Mouse (Mus musculus) left cerebral cortex, postnatal 14 days (tissue): ENCODE results near the gene Mex3a. TPM values are rescaled to one million over a fixed set of nuclear protein-coding genes. Genes with fewer than 3 reads are reported as not detected.

Experiments used
- DNase-seq, 2 experiments: peaks; one replicate each; pipeline ENCODE4 v3.0.0; 2021 to 2022; ENCODE audit warnings: low spot score in 2 of 2, mixed read lengths in 1 of 2
- intact Hi-C: fragments of 180-260 bp; cut with DNase I; formaldehyde crosslinking; loops from one replicate; pipeline ENCODE4 v1.15.1; 2025
- total RNA-seq, 2 experiments: library from RNA; stranded (reverse); gene quantifications; 2 replicates each; pipeline ENCODE4 v1.2.3; 2021

The Mex3a gene
- total RNA-seq, 2 experiments from 2014 or later: 3.3 to 4.2 TPM

DNA sequence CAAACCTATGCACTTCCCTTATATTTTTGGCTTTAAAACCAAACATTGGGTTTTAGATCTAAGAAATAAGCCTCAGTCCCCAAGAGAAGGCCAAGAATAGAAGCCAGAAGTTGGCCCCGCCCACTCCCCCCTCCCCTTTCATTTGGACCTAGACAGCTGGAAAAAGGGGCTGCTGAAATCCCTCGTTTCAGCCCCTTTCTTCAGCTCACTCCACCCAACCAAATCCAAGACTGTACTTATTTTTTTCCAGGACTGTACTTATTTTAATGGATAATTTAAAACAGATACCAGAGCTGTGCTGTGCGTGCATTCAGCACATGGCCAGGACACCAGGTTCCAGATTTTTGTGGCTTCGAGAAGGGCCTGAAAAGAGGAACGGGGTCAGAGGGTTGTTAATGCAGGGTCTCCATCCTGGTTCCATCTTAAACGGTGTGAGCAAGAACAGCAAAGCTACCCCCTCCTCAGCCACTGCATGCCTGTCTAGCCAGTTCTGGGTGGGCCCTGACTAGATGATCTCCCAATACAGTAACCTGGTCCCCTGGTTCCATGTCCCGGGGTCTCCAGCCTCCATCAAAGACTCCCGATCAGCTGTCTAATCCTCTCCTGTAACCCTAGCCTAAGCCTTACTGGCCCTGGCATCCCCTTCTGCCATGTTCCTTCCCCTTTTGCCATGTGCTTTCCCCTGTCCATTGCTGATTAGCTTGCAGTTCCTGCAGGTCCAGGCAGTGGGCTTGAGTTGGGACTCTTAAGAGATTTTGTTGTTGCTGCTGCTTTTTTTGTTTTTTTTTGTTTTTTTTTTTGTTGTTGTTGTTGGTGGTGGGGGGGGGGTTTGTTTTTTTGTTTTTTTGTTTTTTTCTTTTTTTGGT, 28.1 kb upstream of the Mex3a start:
- no peak for DNase-seq
- intact Hi-C loops: no loop called here

DNA sequence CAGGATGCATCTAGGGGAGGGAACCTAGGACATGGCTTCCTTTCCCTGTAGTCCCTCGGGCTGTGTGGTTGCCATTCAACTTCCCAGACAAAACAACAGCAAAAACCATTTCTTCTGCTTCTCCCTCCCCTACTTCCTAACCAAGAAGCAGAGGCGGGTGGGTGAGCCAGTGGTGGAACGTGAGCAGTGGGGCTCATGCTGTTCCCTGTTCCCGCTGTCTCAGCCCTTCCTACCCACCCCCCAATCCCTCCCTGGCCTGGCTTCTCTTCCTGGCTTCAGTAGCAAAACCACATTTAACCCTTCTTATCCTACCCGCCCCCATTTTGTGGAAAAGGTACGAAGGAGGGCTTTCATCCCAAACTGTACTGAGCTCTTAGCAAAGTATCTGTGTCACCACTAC, 27.1 kb upstream of the Mex3a start:
- no peak for DNase-seq
- intact Hi-C loops: no loop called here

DNA sequence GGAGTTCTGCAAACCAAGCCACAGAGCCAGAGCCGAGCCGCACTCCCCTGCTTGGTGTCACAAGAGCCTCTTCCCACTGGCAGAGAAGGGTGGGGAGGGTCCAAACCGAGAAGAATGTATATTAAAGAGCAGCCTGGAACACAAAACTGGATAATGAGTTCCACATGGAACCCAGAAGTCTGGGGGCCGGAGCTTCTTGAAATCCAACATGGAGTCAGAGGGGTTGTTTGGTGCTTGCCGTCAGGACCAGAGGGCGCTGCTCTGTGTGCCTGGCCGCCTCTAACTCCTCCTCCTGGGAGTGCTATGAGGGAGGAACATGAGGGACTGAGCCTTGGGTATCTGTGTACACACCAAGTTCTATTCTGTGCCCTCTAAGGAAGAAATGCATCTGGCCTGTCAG, 26.4 kb upstream of the Mex3a start:
- intact Hi-C loops: no loop called here

DNA sequence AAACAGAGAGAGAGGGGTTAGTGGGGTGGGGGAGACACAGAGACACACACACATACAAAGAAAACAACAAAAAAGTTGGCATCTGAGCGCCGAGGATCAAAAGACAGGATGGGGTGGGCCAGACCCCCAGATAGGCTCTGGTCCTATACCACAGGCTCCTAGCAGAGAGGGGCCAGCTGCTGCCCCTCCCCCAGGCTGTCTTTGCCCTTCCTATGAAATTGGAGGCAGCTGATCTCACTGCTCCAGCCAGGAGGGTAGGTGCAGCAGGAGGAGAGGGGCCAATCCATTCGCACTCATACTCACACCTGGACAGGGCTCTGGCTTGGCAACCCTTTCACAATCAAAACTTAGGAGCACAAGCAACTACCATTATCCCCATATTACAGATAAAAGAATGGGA, 22.9 kb upstream of the Mex3a start:
- intact Hi-C loops: no loop called here
- DNase-seq: no peak

More for the DNA sequence above, 26.4 kb upstream of the Mex3a start:
- DNase-seq: no peak

DNA sequence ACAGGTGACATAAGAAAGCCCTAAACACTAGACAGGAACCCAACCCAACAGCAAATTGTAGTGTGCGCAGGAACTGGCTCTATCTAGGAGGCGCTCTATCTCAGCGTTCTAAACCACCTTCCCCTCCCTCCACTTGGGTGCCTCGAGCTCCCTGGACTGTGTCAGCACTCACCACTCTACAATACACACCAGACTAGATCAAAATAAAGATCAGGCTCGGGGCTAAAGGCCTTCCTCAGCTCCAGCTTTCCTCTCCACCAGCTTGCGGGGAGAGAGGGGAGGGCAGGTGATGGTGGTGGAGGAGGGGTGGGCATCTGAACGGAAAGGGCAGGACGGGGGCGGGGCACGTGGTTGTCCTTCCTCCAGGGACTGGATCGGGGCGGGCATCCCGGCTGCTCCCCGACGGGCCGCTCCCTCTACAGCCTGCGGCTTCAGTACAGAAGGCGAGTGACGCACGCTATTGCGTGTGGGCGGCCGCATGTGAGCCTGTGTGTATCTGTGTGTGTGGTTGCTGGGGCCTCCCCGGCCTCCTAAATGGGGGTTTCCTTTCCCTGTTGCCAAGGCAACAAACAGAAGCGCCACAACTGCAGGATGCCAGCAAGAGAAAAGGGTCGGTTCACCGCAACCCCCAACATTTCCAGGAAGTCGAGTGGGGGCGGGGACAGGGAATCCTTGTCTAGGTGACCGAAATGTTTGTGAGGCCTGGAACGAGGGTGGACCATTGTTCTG, 22.3 kb upstream of the Mex3a start, which contains the start of gene Lmna:
TSS of gene Lmna (minus strand) at position 265 of the 729 bp plus-strand sequence.
- DNase-seq: peak; percentile 90 to 97
- intact Hi-C loops: no loop called here

DNA sequence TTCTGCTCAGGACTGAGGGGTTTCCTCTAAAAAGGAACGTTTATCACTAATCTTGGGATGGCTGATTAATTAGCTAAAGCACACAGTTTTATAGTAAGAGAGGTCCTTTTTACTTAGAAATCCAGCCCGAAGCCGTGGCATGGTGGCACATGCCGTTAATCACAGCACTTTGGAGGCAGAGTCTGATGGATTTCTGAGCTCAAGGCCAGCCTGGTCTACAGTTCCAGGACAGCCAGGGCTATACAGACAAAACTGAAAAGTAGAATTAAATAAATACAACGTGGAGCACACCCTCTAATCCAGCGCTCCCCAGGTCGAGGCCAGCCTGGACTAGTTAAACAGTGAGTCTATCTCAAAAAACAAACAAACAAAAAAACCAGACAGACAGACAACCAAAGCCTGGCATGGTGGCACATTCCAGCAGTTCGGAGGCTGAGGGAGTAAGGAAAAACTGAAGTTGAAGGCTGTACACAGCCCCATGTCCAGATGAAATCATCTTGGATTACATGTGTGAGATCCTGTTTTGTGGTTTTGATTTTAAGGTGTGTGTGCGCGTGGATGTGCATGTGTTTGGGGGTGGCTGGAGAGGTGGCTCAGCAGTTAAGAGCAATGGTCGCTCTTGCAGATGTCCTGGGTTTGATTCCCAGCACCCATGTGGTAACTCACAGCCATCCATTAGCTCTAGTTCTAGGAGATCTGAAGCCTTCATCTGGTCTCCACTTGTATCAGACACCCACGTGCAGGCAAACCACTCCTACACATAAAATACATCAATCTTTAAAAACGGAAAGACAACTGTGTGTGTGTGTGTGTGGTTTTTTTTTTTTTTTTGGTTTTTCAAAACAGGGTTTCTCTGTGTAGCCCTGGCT, 21.5 kb upstream of the Mex3a start:
- DNase-seq: no peak
- intact Hi-C loops: no loop called here

DNA sequence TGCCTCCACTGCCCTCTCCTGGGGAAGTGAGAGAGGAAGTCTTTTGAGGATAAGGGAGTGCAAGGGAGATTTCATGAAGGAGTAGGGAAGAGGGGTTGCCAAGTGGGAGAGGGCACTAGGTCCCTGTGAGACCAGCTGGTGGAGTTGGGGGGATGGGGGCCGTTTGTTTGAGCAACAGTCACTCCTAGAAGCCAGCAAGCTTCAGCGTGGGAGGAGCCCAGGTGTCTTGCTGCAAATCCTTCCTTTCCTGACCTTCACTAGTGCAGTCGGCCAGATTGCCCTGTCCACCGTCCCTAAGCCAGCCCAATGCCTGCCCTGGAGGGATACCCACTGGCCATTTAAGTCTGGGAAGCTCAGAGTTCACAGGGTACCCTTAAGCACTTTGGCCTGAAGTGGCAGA, 20.6 kb upstream of the Mex3a start:
- intact Hi-C loops: no loop called here
- no peak for DNase-seq

DNA sequence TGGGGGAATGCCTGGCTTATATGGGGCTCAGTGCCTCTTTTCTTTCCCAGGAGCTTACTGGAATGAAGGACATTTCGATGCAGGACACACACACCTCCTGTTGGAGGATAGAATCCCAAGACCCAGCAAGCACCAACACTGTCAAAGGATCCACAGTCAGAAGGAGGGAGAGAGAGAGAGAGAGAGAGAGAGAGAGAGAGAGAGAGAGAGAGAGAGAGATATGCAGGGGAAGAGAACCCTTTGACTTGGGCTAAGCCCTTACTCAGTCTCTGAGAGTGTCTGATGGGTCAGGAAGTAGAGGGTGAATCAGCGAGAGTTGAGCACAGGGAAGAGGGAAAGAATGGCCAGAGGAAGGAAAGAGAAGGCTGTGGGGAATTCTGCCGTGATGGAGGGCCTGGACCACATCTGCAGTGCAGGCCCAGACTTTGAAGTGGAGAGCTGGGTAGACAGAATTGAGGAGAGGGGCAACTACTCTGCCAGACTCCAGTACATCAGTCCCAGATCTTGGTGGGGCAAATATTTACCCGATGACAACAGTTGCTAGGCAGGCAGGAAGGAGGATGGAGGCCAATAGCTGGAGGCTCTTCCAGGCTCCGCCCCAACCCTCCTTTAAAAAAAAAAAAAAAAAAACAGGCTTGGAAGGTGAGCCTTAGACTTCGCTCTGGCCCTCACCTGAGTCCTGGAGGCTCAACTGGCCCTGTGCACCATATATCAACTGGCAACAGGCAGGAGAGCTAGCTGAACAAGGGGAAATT, 19.9 kb upstream of the Mex3a start:
- intact Hi-C loops: no loop called here
- DNase-seq: no peak

DNA sequence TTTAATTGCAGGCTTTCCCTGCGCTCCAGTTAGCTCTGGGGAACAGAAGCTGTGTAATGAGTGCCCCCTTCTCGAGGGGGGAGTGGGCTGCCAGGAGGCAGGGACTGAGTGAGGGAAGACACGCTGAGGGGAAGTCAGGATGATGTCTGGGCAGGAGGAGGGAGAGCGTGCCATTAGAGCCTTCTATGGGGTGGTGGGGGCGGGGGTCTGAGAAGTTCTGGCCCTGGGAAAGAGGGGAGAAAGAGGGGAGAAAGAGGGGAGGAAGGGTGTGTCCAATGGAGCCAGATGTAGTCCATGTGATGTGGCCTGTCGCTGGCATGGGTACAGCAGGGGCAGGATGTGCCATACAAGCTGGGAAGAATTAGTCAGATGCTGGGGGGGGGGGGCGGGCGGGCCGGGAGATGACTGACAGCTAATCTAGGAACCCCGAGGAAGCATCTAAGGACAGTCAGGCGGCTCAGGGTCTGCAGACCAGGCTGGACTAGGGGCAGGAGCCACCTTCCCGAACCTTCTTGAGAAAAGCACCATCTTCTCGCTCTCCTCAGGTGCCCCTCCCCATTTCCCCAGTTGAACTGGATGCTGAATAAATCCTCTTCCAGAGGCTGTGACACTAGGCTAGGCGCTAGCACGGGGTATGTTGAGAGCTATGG, 19.2 kb upstream of the Mex3a start:
- DNase-seq: no peak
- intact Hi-C loops: no loop called here

DNA sequence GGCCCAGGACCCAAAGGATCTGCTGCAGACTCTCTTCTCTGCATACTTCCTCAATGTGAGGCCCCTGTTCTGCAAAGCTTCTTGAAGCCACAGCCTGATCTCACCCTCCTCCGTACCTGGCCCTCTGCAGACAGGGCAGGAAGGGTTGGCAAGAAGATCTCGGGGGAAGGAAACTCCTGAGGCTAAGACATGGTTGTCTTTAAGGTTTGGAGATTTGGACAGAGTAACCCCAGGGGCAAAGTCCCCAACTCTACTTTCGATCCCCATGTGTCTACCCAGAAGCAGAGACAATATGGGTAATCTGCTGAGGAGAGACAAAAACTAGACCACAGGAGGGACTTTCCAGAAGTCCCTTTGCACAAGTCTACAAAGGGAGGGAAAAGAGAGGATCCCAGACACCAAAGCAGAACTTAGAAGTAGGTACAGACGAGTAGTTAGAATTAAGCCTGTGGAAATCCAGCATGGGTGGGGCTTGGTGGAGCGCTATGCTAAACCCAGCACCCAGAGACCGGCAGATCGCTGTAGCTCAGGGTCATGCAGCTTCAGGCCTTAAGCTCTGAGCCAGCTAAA, 18.6 kb upstream of the Mex3a start:
- no peak for DNase-seq
- intact Hi-C loops: no loop called here

DNA sequence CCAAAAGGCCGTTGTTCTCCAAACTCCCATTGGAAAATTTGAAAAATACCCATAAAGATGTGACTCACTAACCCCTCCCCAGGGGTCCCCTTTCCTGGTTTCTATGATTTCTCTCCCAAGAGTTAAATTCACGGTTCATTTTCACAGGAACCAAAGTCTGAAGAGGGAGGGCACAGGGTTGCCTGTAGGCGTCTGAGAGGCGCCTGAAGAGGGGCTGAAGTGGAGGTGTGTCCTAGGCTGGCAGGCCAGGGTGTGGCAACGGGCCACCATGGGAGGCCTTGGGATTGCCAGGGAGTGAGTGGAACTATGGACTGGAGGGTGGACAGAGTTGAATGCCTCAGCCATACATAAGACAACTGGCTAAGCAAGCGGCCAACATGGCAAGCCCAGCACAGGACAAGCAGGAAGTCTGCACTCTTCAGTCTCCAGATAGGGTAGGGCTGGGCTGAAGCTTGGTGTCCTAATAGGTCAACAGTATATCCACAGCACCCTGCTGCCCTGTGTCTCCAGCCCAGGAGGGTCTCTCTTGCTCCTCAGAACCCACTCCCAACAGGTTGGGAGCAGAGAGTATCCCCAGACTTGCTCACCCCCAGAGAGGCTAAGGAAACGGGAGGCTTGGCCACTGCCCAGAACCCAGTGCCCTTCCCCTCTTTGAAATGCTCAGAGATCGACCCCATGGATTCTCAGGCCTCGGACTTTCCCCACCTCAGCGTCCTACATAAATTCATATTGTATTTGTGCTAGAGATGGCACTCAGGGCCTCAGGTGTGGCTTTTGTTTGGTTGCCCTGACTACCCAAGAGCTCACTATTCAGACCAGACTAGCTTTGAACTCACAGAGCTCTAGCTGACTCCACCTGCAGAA, 17.7 kb upstream of the Mex3a start:
- DNase-seq: no peak
- intact Hi-C loops: no loop called here

DNA sequence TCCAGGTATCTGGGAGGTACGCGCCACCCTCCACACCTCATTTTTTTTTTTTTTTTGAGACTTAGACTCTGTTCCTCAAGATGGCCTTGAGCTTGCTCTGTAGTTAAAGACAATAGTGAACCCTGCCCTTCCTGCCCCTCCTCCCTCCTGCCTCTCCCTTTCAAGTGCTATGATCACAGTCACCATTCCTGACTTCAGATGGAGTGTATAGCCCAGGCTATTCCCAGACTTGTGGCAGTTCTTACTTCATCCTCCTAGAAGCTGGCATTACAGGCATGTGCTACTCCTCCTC, 17.2 kb upstream of the Mex3a start:
- no peak for DNase-seq
- intact Hi-C loops: no loop called here

DNA sequence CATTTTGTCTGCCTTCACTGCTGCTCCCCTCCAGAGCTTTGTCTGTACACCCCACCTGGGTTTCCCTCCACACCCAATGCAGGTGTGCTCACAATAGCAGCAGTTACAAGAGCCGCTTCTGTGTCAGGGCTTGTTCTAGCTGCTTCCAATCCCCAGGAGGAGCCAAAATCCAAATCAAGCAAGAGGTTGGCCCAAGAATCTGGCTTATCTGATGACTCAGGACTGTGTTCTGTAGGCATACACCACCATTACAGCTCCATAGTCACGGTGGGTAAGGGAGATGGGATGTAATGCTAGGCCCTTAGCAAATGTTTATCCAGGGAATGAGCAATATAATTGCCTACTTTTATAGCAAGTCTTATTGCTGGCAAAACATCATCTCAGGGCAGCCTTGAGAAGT, 15.8 kb upstream of the Mex3a start:
- DNase-seq: no peak
- intact Hi-C loops: no loop called here

DNA sequence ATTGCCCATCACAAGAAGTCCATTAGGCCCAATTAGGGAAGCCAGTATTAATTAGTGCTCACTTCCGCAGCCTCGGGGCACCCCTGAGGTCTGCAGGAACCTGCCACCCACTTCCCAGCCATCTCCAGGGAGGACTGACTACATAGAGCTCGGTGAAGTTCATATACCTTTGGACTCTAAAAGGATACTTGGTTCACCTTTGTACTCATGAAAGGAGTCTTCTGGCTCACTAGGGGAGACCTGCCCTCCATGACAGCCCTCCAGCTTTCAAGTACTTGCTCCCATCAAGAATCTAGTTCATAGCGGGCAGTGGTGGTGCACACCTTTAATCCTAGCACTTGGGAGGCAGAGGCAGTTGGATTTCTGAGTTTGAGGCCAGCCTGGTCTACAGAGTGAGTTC, 13.8 kb upstream of the Mex3a start:
- DNase-seq: no peak
- intact Hi-C loops: no loop called here

DNA sequence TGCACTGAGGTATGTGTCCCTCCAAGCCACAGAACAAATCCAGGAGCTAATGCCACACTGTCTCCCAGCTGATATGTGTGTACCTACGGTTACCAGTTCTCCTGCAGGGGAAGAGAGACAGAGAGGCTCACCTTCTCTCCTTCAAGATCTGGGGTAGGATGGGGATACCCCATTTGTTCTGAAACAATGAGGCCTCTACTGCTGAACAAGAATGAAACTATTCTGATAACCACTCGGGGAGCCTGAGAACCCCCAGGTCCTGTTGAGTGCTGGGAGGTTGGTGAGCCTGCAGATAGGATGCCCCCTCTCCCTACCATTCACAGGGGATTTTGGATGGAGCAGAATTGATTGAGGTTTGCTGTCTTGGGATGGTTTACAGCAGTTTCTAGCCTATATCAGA, 12.1 kb upstream of the Mex3a start:
- intact Hi-C loops: no loop called here

DNA sequence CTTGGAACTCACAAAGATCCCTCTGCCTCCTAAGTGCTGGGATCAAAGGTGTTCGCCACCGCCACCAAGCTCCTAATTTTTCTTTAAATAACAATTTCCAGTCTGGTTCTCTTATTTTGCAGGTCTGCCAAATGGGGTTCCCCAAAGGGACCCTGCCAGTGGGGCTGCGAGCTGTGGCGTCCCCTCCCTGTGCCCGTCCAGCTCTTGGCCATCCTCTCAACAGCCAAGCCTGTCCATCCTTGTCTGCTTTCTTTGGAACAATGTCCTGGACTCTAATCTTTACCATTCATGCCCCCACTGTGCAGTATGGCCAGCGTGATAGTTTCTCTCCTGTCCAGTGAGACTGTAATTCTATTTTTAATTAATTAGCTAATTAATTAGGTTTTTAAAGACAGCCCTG, 11.0 kb upstream of the Mex3a start:
- DNase-seq: no peak
- intact Hi-C loops: no loop called here

More for the DNA sequence above, 12.1 kb upstream of the Mex3a start:
- no peak for DNase-seq

DNA sequence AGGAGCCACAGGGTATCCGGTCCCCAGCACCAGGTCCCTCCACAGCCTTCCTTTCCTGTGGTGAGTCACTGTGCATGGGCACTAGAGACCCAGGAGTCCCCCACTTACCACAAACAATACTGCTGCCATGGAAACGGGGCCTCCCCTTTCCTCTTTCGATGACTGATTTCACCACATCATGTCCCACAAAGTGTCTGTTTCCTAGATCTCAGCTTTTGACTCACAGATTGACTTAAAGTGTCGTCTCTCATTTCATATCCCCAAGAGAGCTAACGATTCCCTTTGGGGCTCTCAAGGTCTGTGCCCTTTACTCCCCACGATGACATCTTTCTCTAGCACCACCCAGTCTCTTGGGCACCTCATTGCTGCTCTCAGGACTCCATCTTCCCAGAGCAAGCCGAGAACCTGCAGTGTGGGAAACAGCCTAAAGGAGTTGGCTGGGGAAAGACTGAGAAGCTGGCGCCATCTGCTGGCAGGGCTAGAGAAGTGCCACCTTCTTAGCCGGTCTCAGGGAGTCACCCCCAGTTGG, 10.3 kb upstream of the Mex3a start:
- intact Hi-C loops: loop anchor here (2.0 kb wide), 1 partner anchor 37 kb away; no protein-coding TSS in a partner anchor
- peak; percentile 67 to 74 for DNase-seq
